Mouse (Mus musculus): ENCODE results near the gene Gfy.

The Gfy gene

GRCm38 (mm10) chr7:45179469-45179868, at the start of gene Gfy:
TSS of gene Gfy (minus strand) at chr7:45179569.
- no peak for DNase-seq (ENCODE audit: low spot score)

GRCm38 (mm10) chr7:45229046-45229445, 49.7 kb upstream of the Gfy start:
- DNase-seq (ENCODE audit: low spot score) = no peak

GRCm38 (mm10) chr7:45228548-45228947, 49.2 kb upstream of the Gfy start:
- no peak for DNase-seq (ENCODE audit: low spot score)

GRCm38 (mm10) chr7:45226421-45226820, 47.1 kb upstream of the Gfy start:
- no peak for DNase-seq (ENCODE audit: low spot score)

DNA sequence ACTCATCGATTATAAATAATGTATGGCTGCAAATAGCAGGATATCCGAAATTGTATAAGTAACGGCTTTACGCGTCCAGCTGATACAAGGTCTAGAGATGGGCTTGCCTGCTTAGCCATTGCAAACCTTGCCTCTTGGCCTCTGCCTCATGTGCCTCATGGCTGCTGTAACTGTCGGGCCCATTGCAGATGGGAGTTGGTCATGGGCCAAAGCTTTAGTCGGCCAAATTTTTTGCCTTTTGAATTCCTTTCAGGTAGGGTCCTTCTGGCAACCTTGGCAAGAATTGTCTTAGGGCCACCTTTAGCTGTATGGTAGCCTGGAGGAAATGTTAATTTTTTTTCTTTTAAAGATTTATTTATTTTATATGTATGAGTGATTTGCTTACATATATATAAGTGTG, 45.5 kb upstream of the Gfy start:
- no peak for DNase-seq (ENCODE audit: low spot score)

- no peak for DNase-seq (ENCODE audit: low spot score)
Measured at GRCm38 (mm10) chr7:45221680-45222079, 42.3 kb upstream of the Gfy start.

DNA sequence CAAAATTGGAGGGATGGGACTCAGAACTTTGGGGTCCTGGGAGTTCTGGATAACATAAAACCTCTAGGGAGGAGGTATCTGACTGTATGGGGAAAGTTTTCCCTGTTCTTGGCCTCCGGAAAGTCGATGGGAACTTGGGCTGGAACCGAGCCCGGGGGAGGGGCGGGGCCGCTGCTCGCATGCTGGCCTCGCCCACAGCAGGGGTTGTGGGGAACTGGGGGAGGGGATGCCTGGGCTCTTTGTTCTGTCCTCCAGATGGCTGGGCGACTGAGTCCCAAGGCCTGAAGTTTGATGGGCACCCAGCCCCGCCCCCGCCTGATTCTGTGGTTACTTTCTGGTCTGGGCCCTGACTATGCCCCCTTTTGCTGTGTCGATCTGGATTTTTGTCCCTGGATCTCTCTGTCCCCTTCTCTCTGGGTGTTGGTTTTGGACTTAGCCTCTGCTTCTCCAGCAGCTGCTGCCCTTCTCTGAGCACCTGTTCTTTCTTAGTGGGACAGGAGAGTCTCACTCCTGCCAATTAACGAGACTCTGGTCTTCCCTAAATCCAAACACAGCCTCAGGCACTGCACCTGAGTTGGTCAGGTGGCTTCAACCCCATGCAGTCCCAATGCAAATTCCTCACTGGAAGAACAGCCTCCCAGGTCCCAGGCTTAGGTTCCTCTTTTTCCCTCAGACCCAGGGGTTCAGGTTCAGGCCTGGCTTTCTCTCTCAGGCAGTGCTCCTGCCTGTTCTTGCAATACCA, 37.2 kb upstream of the Gfy start:
- peak; percentile 46 for DNase-seq (ENCODE audit: low spot score)

DNA sequence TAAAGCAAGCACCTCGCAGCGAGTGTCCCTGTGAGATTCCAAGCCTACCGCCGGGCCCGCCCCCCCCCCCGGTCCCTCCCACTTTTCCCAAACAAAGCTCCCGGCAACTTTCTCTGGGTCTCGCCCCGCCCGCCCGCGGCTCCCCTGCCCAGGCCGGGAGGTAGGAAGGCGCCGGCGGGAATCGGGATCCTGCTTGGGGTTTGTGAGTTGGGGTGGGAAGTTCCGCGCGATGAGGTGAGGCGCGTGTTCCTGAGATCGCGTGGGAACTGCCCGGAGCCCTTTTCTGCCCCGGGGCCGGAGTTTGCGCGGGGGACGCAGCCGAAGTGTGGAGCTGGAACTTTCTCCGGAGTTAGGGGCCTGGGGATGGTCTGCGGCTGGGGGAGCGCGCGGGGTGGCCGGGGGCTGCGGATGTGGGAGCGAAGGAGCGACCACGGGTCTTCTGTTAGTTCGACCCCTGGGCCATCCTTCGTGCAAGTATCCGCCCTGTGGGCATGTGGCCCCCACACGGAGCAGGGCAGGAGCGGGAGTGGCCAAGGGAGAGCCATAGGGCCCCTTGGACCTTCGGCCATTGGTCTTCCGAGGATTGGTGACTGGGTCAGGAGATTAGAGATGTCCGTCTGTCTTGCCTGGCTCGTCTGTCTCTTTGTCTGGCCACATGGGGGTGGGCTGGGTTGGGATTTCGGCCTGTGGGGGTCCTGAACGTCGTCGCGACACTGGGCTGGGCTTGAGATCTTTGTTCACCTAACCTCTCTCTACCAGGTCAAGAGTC, 36.5 kb upstream of the Gfy start, which contains the start of gene Tead2:
Gene Tead2 (plus strand): TSS at position 81 of the 769 bp plus-strand sequence.
- DNase-seq (ENCODE audit: low spot score) = peak; percentile 28

DNA sequence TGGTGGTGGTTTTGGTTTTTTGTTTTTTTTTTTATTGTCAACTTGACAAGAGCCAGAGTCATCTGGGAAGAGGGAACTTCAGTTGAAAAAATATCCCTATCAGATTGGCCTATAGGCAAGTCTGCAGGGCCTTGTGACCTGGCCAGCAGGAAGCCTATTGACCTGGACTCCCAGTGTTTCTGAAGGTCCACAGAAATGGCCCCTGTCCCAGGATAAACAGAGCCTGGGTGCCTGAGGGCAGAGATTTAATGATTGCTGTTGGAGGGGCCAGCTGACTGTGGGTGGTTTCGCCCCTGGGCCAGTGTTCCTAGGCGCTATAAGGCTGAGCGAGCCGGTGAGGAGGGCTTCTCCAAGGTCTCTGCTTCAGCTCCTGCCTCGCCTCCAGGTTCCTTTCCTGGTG, 34.3 kb upstream of the Gfy start:
- no peak for DNase-seq (ENCODE audit: low spot score)

DNA sequence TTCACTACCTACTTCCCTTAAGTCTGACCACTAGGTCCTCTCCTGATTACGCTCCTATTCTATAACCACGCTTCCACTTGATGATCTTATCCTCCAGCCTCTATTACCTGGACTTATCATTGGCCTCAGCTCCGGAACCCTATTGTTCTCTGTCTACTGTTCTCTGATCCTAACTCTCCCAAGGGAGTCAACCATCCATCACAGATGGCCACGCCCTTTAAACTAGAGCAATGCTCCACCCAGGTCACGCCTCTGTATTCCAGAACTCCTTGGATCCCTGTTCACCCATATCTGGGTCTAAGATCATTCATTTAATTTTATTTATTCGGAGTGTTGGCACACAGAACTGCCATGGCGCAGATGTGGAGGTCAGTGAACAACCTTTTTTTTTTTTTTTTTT, 33.0 kb upstream of the Gfy start:
- no peak for DNase-seq (ENCODE audit: low spot score)

- no peak for DNase-seq (ENCODE audit: low spot score)
Measured at GRCm38 (mm10) chr7:45211851-45212251, 32.5 kb upstream of the Gfy start, which contains the start of gene Dkkl1. TSS of gene Dkkl1 (minus strand) at chr7:45212147.

DNA sequence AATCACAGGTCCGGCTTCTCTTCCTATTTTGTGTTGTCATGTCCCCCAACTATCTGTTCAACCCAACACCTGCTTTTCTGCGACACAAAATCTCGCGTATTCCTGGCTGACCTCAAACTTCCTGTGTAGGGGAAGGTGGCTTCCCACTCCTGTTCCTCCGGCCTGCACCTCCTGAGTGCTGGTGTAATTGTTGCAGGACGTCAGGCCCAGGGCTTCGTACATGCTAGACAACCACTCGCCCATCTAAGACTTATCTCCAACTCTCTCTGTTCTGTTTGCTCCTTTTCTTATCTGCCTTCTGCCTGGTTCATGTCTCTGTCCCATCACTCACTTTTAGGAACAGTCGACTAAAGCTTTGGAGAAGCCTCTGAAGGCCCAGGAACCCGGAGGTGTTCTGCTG, 31.7 kb upstream of the Gfy start:
- DNase-seq (ENCODE audit: low spot score) = no peak

DNA sequence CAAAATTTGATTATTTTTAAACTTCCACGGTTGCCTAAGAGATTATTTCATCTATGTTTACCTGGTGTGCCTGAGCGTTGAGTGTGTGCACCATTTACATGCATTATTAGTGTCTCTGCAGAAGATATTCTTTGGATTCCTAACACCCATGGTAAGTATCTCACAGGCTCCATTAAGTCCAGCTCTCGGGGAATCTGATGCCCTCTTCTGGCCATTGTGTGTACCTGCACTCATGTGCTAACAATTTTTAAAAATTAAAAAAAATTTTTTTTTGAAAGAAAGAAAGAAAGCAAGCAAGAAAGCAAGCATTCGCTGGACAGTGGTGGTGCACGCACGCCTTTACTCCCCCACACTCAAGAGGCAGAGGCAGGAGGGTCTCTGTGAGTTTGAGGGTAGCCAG, 28.9 kb upstream of the Gfy start:
- no peak for DNase-seq (ENCODE audit: low spot score)

- peak; percentile 84 for DNase-seq (ENCODE audit: low spot score)
Measured at GRCm38 (mm10) chr7:45204380-45205143, 25.2 kb upstream of the Gfy start, which contains the start of gene Ccdc155. TSS of gene Ccdc155 (minus strand) at chr7:45204892.

DNA sequence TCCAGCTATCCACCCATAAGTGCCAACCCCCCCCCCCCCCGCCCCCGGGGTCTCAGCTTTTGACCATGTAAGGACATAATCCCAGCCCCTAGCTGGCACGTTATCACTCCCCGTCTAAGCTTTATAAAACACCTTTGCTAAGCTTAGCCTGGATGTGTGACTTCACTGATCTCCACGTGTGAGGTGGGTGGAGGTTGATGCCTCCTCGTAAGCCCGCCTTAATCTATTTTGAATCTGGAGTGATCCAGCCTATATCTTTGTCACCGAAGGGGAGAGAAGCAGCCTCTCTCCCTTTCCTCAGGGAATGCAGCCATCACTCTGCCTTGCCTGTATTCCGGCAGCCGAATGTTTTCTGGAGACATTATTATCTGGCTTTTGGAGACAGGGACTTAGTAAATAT, 23.3 kb upstream of the Gfy start:
- DNase-seq (ENCODE audit: low spot score) = no peak

GRCm38 (mm10) chr7:45198961-45199360, 19.6 kb upstream of the Gfy start:
- no peak for DNase-seq (ENCODE audit: low spot score)

- DNase-seq (ENCODE audit: low spot score) = peak; percentile 53
Measured at GRCm38 (mm10) chr7:45198435-45198834, 19.1 kb upstream of the Gfy start.

GRCm38 (mm10) chr7:45196994-45197393, 17.6 kb upstream of the Gfy start:
- no peak for DNase-seq (ENCODE audit: low spot score)

- DNase-seq (ENCODE audit: low spot score) = no peak
Measured at GRCm38 (mm10) chr7:45196176-45196535, 16.8 kb upstream of the Gfy start.

- no peak for DNase-seq (ENCODE audit: low spot score)
Measured at GRCm38 (mm10) chr7:45195341-45196175, 16.2 kb upstream of the Gfy start.

DNA sequence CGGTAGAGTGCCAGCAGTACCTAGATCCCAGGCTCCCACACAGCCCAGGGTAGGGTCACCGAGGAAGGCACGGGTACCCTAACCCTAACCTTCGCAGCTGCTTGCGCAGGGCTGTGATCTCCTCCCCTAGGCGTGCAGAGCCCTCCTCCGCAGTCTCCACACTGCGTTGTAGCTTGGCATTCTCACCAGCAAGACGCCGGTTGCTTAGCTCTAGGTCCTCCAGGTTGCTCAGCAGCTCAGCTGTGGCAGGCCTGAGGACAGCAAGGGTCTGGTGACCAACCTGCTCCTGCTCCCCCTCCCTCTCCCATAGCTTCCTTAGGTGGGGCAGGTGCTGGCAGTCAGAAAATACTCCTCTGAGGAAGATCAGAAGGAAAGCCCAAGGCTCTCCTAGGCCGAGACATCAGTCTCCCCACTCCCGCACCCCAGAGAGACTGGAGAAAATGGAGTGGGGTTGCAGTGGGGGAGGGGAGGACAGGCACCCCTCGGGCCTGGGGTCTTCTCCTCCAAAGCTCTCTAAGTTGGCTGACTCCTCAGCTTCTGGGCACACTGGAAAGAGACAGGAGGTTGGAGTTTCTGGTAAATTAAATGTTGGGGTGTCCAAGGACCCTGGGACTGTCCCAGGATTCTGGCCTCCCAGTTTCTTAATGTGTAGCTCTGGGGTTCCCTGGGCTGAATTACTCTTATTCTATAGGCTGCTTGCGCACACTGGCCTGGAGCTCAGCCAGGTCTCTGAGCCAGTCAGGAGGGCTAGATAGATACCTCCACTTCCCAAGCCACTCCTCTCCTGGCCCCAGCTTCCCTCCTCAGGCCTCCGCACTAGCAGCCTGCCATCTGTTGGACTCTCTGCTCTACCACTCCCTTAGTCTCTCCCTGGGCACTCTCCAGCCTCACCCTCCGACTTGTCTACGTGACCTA, 14.8 kb upstream of the Gfy start:
- DNase-seq (ENCODE audit: low spot score) = no peak
